Mouse (Mus musculus): Measurements from ENCODE around the gene Fes. TPM values are rescaled to one million over a fixed set of nuclear protein-coding genes. Genes with fewer than 3 reads are reported as not detected.

Gene Fes
- polyA plus RNA-seq, 1 experiment from 2014 or later = 9.5 TPM

DNA sequence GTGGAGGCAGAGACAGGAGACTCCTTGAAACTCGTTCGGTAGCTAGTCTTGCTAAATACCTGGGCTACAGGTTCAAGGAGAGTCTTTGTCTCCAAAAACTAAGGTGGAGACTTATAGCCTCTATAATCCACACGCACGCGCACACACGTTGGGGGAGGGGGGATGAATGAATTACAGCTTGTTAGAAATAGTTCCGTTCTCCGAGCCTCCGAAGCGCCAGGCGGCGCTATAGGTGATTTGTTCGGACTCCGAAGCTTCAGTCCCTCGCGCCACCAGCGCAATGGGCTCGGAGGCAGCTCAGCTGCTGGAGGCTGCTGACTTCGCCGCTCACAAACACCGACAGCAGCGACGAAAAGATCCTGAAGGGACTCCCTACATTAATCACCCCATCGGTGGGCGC, 44.9 kb downstream of the Fes start, which contains the start of gene Hddc3:
Hddc3 (plus strand) TSS at position 247 of the 400 bp plus-strand sequence.
- peak; percentile 14; the same call in 1 of the 2 replicates for ATAC-seq (ENCODE audit: insufficient number of reproducible peaks, insufficient read depth, low FRiP score, low read depth)
- peak within 1 kb of the TSS; percentile 51 for H3K4me3 ChIP-seq (ENCODE audit: low read depth, low read length)
- no peak within 1 kb of the TSS for H3K27ac ChIP-seq (ENCODE audit: low read length)
- H3K4me1 ChIP-seq (ENCODE audit: control insufficient read depth, insufficient read depth, low read length) = peaks cover 24% of the 10 kb centered on the region; the same call in 1 of the 2 replicates
- 1% methylated on average over 25 of the region's 25 CpGs for WGBS
- peak within 1 kb of the TSS; percentile 77 for H3K9ac ChIP-seq (replicated peaks; ENCODE audit: low read depth, low read length)
- H3K36me3 ChIP-seq (ENCODE audit: control insufficient read depth, insufficient read depth, low read length) = no peaks in the 10 kb centered on the region; the same call in 1 of the 2 replicates
- H3K27me3 ChIP-seq (ENCODE audit: control insufficient read depth, insufficient read depth, low read length) = no peaks in the 10 kb centered on the region
- no peaks in the 10 kb centered on the region for H3K9me3 ChIP-seq (ENCODE audit: control insufficient read depth, low read depth, low read length)
- peak within 1 kb of the TSS; percentile 95 for H3K4me2 ChIP-seq (replicated peaks; ENCODE audit: low read depth, low read length)

DNA sequence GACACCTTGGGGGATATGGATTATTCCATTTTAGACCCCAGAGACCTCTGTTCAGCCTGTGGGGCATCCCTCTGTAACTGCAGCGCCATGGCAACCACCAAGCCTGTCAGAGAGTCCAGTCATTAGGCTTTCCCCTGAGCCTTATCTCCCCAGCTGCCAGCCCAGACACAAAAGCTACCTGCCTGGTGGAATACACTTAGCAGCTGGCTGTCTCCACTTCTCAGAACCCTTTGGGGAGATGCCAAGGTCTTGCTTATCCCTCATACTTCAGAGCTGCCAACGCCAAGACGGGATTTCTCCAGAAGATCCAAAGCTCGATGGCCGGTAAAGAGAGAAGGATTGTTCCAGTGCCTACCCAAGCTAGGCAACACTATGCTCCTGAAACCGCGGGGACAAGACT, 46.0 kb downstream of the Fes start:
- Histone ChIP-seq H3K4me3 (ENCODE audit: low read depth, low read length) (no peak overlapping the region), H3K4me1 (ENCODE audit: control insufficient read depth, insufficient read depth, low read length) (peaks cover 23% of the 10 kb centered on the region; the same call in 1 of the 2 replicates), H3K27me3 (ENCODE audit: control insufficient read depth, insufficient read depth, low read length) (no peaks in the 10 kb centered on the region), H3K4me2 (replicated peaks; ENCODE audit: low read depth, low read length) (no peak overlapping the region), H3K9me3 (ENCODE audit: control insufficient read depth, low read depth, low read length) (no peaks in the 10 kb centered on the region), H3K9ac (replicated peaks; ENCODE audit: low read depth, low read length) (no peak overlapping the region), H3K27ac (ENCODE audit: low read length) (no peak overlapping the region), H3K36me3 (ENCODE audit: control insufficient read depth, insufficient read depth, low read length) (no peaks in the 10 kb centered on the region; the same call in 1 of the 2 replicates)
- ATAC-seq (ENCODE audit: insufficient number of reproducible peaks, insufficient read depth, low FRiP score, low read depth) = no peak
- 72% methylated on average over 7 of the region's 7 CpGs for WGBS

DNA sequence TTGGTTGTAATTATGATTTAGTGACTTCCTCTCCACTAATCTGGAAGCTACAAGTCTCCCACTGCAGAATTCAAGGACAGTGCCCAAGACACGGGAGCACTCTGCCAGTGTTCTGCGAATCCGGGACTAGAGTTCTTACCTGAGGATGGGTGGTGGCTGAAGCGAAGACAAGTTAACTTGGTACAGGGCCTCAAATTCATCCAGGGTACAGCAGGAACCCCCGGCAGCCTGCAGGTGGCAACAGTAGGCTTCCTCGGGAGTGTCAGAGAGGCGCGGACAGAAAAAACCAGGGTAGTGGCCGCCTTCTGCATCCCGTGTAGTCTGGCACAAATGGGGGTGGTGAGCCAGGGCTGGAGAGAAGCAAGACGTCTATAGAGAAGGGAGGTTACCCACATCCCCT, 47.0 kb downstream of the Fes start, which contains the start of gene Unc45a:
Unc45a (minus strand) TSS at position 213 of the 400 bp plus-strand sequence.
- H3K27me3 ChIP-seq (ENCODE audit: control insufficient read depth, insufficient read depth, low read length) = no peaks in the 10 kb centered on the region
- WGBS = 5% methylated on average over 11 of the region's 11 CpGs
- peaks cover 10% of the 10 kb centered on the region for H3K36me3 ChIP-seq (ENCODE audit: control insufficient read depth, insufficient read depth, low read length)
- peak within 1 kb of the TSS; percentile 89 for H3K27ac ChIP-seq (ENCODE audit: low read length)
- peak within 1 kb of the TSS; percentile 78 for H3K4me2 ChIP-seq (replicated peaks; ENCODE audit: low read depth, low read length)
- ATAC-seq (ENCODE audit: insufficient number of reproducible peaks, insufficient read depth, low FRiP score, low read depth) = peak; percentile 62
- peak within 1 kb of the TSS; percentile 48 for H3K4me3 ChIP-seq (ENCODE audit: low read depth, low read length)
- no peaks in the 10 kb centered on the region for H3K9me3 ChIP-seq (ENCODE audit: control insufficient read depth, low read depth, low read length)
- peaks cover 23% of the 10 kb centered on the region; the same call in 1 of the 2 replicates for H3K4me1 ChIP-seq (ENCODE audit: control insufficient read depth, insufficient read depth, low read length)
- peak within 1 kb of the TSS; percentile 34 for H3K9ac ChIP-seq (replicated peaks; ENCODE audit: low read depth, low read length)

DNA sequence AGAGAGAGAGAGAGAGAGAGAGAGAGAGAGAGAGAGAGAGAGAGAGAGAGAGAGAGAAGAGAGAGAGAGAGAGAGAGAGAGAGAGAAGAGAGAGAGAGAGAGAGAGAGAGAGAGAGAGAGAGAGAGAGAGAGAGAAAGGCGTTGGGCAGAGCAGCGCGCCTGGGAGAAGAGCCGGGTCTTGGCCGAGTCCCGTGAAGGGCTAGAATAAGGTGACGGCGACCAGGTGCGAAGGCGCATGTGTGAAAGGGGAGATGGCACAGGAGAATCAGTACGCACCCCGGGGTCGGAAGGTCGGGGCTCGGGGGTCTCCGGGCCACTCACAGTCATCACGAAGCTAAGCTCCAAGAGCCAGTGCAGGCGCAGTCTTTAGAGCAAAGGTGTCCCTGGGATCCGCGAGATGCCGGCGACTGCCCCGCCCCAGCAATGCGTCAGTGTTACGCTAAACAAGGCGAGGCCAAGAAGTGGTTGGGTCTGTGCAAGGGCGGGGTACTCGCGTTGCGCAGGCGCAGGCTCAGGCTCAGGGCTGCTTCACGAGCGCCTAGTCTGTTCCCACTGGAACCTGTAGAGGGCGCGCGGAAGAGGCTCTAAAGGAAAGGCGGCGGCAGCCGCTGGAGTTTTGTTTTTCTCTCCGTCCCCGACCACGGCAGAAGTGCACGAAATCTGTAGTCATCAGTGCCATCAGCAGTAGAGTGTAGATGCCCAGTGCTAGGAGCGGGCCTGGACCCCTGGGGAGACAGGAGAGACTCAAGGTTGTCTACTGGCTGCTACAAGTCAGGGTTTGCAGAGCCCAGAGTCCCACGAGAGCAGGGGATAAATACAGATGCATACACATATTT, 47.7 kb downstream of the Fes start:
- H3K9me3 ChIP-seq (ENCODE audit: control insufficient read depth, low read depth, low read length) = no peaks in the 10 kb centered on the region
- peak overlapping the region; percentile 78 for H3K4me2 ChIP-seq (replicated peaks; ENCODE audit: low read depth, low read length)
- WGBS = under 1% methylated on average over 45 of the region's 45 CpGs
- peaks cover 23% of the 10 kb centered on the region; the same call in 1 of the 2 replicates for H3K4me1 ChIP-seq (ENCODE audit: control insufficient read depth, insufficient read depth, low read length)
- H3K9ac ChIP-seq (replicated peaks; ENCODE audit: low read depth, low read length) = peak overlapping the region; percentile 53
- H3K4me3 ChIP-seq (ENCODE audit: low read depth, low read length) = peak overlapping the region; percentile 48
- peak; percentile 97 for ATAC-seq (ENCODE audit: insufficient number of reproducible peaks, insufficient read depth, low FRiP score, low read depth)
- peak overlapping the region; percentile 89 for H3K27ac ChIP-seq (ENCODE audit: low read length)
- H3K27me3 ChIP-seq (ENCODE audit: control insufficient read depth, insufficient read depth, low read length) = no peaks in the 10 kb centered on the region
- peaks cover 18% of the 10 kb centered on the region for H3K36me3 ChIP-seq (ENCODE audit: control insufficient read depth, insufficient read depth, low read length)

DNA sequence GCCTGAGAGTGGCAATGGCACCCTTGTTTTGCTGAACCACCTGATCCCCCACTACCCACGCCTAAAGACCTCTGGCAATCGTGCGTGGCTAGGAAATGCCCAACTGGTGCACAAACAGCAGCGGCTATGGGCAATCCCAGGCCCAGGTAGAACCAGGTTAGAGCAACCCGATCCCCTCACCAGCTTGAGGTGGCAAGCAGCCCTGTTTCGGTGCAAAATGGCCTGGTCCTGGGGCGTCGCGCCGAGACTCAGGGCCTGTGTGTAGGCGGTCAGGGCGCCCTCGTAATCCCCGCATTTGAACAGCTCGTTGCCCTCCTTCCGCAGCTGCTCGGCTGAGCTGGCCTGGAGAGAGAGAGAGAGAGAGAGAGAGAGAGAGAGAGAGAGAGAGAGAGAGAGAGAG, 48.4 kb downstream of the Fes start:
- Histone ChIP-seq H3K27ac (ENCODE audit: low read length) (no peak overlapping the region), H3K9me3 (ENCODE audit: control insufficient read depth, low read depth, low read length) (no peaks in the 10 kb centered on the region)

DNA sequence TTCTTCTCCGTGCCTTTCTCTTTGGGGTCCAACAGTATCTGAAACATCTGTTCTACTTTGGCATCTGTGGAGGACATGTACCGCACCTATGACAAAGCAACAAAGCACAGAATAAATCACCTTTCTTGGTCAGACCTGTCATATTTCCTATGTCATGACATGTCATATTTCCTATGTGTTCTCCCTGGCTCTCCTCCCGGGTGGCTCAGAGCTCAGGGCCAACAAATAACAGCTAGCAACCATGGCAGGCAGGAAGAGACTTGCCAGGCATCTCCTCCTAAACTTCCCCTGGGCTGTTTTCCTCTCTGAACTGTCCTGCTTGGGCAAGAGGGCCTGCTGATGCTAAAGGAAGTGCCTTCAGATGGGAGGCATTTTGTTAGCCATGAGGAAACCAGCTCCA, 50.8 kb downstream of the Fes start:
- no peak for ATAC-seq (ENCODE audit: insufficient number of reproducible peaks, insufficient read depth, low FRiP score, low read depth)
- no peak overlapping the region for H3K4me3 ChIP-seq (ENCODE audit: low read depth, low read length)
- peaks cover 13% of the 10 kb centered on the region; the same call in 1 of the 2 replicates for H3K4me1 ChIP-seq (ENCODE audit: control insufficient read depth, insufficient read depth, low read length)
- H3K27ac ChIP-seq (ENCODE audit: low read length) = no peak overlapping the region
- H3K4me2 ChIP-seq (replicated peaks; ENCODE audit: low read depth, low read length) = no peak overlapping the region
- H3K9ac ChIP-seq (replicated peaks; ENCODE audit: low read depth, low read length) = no peak overlapping the region
- no peaks in the 10 kb centered on the region for H3K27me3 ChIP-seq (ENCODE audit: control insufficient read depth, insufficient read depth, low read length)
- H3K36me3 ChIP-seq (ENCODE audit: control insufficient read depth, insufficient read depth, low read length) = peaks cover 44% of the 10 kb centered on the region
- 93% methylated on average over 3 of the region's 3 CpGs for WGBS
- H3K9me3 ChIP-seq (ENCODE audit: control insufficient read depth, low read depth, low read length) = no peaks in the 10 kb centered on the region

More for the DNA sequence above, 48.4 kb downstream of the Fes start:
- peak overlapping the region; percentile 48 for H3K4me3 ChIP-seq (ENCODE audit: low read depth, low read length)
- 9% methylated on average over 17 of the region's 17 CpGs for WGBS
- H3K9ac ChIP-seq (replicated peaks; ENCODE audit: low read depth, low read length) = peak overlapping the region; percentile 53
- peaks cover 23% of the 10 kb centered on the region for H3K36me3 ChIP-seq (ENCODE audit: control insufficient read depth, insufficient read depth, low read length)
- no peaks in the 10 kb centered on the region for H3K27me3 ChIP-seq (ENCODE audit: control insufficient read depth, insufficient read depth, low read length)
- H3K4me2 ChIP-seq (replicated peaks; ENCODE audit: low read depth, low read length) = peak overlapping the region; percentile 78
- no peak for ATAC-seq (ENCODE audit: insufficient number of reproducible peaks, insufficient read depth, low FRiP score, low read depth)
- peaks cover 23% of the 10 kb centered on the region; the same call in 1 of the 2 replicates for H3K4me1 ChIP-seq (ENCODE audit: control insufficient read depth, insufficient read depth, low read length)

DNA sequence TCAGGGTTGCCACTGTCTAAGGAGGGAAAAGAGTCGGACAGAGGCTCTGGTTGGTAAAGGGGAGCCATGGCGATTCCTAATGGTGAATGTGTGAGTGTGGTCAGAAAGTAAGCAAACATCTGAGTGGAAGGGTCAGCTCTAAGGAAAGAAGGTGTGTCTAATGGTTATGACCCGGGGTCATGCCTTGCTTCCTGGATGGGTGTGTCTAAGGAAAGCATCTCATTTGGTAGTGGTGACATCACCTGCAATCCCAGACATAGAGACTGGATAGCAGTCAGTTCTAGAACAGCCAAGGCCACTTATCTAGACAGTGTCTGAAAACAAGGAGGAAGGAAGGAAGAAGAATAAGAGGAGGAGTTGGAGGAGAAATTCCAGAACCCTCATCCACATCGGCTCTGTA, 52.9 kb downstream of the Fes start:
- peaks cover 64% of the 10 kb centered on the region for H3K36me3 ChIP-seq (ENCODE audit: control insufficient read depth, insufficient read depth, low read length)
- peaks cover 13% of the 10 kb centered on the region; the same call in 1 of the 2 replicates for H3K4me1 ChIP-seq (ENCODE audit: control insufficient read depth, insufficient read depth, low read length)
- 81% methylated on average over 4 of the region's 4 CpGs for WGBS
- H3K4me3 ChIP-seq (ENCODE audit: low read depth, low read length) = no peak overlapping the region
- H3K4me2 ChIP-seq (replicated peaks; ENCODE audit: low read depth, low read length) = no peak overlapping the region
- no peak overlapping the region for H3K9ac ChIP-seq (replicated peaks; ENCODE audit: low read depth, low read length)
- H3K27ac ChIP-seq (ENCODE audit: low read length) = no peak overlapping the region
- ATAC-seq (ENCODE audit: insufficient number of reproducible peaks, insufficient read depth, low FRiP score, low read depth) = no peak
- H3K27me3 ChIP-seq (ENCODE audit: control insufficient read depth, insufficient read depth, low read length) = no peaks in the 10 kb centered on the region
- no peaks in the 10 kb centered on the region for H3K9me3 ChIP-seq (ENCODE audit: control insufficient read depth, low read depth, low read length)

DNA sequence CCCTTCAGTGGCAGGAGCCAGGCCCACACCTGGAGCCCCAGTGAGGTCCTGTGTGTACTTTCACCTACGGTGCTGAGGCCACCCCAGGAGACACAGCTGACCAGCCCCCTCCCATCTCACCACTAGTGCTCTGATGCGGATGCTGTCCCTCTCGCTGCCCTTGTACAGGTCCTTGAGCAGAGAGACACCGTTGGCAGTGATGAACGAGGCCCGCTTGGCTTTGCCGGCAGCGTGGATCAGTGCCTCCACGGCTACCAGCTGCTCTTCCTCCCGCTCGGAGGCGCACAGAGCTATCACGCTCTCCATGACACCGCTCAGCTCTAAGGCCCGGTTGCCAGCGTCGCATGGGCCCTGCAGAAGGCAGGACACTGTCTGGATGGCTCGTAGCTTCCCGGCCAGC, 56.3 kb downstream of the Fes start:
- H3K4me1 ChIP-seq (ENCODE audit: control insufficient read depth, insufficient read depth, low read length) = no peaks in the 10 kb centered on the region
- H3K27ac ChIP-seq (ENCODE audit: low read length) = no peak overlapping the region
- no peak overlapping the region for H3K9ac ChIP-seq (replicated peaks; ENCODE audit: low read depth, low read length)
- WGBS = 94% methylated on average over 19 of the region's 19 CpGs
- H3K4me3 ChIP-seq (ENCODE audit: low read depth, low read length) = no peak overlapping the region
- H3K4me2 ChIP-seq (replicated peaks; ENCODE audit: low read depth, low read length) = no peak overlapping the region
- H3K27me3 ChIP-seq (ENCODE audit: control insufficient read depth, insufficient read depth, low read length) = no peaks in the 10 kb centered on the region
- H3K36me3 ChIP-seq (ENCODE audit: control insufficient read depth, insufficient read depth, low read length) = peaks cover 90% of the 10 kb centered on the region
- no peak for ATAC-seq (ENCODE audit: insufficient number of reproducible peaks, insufficient read depth, low FRiP score, low read depth)
- no peaks in the 10 kb centered on the region for H3K9me3 ChIP-seq (ENCODE audit: control insufficient read depth, low read depth, low read length)

Data from stomach, embryonic 14.5 days (tissue).